Mouse (Mus musculus) mouse trophoblast stem cell (cell line): ENCODE measurements around the gene Cdyl.

ENCODE experiments used
- in situ Hi-C, 2 experiments: fragments of 300-500 bp; cut with MseI, MboI; formaldehyde crosslinking; loops; 2 replicates in 1 of 2; 3 replicates in 1 of 2; pipeline ENCODE4 v1.15.1; 2025

The Cdyl gene

DNA sequence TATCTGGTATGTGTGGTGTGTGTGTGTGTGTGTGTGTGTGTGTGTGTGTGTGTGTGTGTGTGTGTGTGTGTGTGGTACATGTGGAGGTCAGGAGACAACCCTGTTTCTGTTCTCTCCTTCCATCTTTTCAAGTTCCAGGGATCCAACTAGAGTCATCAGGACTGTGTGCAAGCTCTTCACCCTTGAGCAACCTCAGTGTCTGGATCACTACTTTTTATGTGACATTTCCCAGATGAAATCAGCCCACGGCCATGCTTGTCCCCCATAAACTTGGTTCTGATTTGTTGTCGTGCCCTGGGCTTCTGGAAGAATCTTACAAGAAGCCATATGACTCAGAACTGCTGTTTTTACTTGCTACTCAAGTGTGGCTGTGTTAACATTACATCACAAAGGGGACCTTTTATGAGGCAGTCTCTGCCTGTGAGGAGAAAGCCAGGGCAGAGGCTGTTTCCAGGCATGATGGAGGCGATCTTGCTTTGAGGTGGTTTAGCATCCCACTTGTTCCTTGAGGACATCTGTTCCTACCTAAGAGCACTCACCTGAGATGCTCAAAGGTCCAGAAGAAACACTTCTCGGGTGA, at the start of gene Cdyl:
TSS of gene Cdyl (plus strand) at position 428 of the 580 bp plus-strand sequence.
- in situ Hi-C loops: no loop called here

DNA sequence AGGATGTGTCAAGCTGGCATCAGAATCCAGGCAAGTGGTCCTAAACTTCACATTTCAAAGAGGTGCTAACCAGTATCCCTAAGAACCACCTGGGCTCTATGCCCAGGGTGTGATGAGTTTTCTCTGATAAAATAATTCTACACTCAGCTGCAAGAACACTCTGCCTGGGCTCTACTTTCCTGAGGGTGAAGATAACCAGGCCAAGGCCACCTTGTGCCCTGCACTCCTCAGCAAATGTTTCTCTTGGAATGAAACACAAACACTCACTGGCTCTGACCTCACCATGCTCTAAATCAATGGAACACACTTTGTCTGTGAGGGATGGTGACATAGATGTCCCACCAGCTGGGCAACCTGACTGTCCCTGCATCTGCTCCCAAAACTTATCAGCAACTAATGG, 48.9 kb upstream of the Cdyl start:
- in situ Hi-C loops: no loop called here

DNA sequence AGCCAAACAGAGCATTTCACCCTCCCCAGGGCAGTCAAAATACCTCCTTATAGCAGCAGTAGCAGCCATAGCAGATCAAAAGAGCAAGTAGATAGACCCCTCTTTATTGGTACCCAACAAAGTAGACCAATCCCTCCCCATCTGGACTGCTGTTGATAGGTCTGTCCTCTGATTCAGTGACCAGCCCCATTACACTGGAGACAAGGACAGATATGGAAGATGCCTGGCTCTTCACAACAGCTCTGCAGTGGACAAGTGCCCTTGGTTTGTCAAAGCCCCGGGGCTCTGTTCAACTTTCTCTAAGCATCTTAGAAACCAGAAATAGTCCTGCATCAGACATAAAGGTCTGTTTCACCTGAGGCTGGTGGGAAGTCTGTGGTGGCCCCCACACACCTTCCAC, 47.1 kb upstream of the Cdyl start:
- in situ Hi-C loops: no loop called here

DNA sequence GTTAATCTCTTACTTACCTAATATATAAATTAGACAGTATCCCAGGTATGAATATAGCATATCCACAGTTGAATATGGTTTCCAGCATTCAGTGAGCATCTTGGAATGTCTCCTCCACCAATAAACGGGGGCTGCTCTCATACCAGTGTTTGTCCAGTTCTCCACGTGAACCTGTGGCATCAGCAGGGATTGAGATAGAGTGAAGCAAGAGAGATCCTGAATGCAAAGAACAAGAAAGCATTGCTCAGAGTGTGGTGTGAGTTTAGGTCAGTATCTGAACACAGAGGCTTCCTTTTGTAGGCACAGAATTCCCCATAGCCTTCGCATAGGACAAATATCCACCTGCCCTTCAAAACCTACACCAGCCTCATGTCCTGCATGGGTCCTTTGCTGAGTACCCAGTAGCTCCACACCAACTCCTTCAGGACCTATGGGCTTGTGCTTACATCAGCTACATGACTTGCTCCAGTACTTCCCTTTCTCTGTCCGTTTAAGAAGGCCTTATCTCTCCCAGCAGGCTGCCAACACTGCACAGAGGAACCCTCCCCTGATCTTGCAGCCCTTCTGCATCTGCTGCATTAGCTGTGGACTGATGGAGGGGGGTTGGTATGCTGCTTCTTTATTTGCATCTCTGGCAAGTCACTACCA, 44.7 kb upstream of the Cdyl start:
- in situ Hi-C loops: no loop called here

DNA sequence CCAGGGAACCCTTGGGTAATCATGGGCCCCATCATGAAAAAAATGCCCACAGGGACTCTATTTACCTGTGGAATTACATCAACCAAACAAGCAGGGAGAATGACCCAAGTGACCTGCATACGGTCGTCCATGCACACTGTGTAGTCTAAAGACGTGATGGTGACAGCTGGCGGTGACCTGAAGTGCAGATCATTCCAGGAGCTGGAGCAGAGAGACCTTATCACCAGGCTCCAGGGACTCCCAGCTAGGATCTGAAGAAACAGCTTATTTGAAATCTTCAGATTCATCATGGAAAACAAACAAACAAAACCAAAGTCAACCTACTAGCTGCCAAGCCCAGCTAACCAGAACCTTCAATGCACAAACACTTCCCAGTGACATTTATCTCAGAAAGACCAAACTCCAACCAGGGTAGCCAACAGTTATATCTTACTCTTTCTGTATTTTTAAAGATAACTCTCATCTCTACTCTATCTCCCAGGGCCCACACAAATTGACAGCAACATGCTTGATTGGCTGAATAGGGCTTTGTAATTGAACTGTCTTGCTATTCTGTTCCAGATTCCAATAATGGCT, 43.0 kb upstream of the Cdyl start:
- in situ Hi-C loops: no loop called here

DNA sequence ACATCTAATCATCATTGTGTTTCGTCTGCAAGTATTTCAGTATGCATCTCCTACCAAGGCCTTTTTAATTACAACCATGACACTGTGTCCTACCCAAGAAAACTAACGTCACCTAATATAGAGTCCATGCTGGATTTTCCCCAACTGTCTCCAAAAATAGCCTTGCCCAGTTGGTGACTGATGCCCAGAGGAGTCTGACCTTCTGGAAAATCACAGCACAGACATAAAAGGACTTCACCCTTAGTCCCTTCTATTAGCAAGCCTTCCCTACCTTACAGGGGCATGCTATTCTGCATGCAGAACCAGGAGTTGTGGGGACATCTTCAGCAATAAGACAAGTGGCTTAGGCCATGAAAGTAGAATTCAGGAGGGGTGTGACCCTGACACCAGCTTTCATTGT, 40.3 kb upstream of the Cdyl start:
- in situ Hi-C loops: no loop called here

DNA sequence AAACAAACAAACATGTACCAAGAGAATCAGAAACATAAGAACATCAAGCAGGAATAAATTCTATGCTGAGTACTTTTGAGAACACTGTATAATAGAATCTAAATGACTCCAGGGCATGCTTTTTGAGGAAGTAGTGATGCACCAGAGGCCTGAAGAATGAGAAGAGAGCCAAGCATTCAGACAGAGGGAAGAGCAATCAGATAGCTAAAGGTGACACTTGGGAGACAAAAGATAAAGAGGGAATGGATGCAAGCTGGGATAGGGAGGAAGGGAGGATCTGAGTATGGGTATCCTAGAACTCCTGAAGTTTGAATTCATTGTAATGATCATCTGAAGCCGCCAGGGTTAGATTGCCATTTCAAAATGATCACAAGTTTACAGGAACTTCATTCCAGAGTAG, 38.9 kb upstream of the Cdyl start:
- in situ Hi-C loops: no loop called here

DNA sequence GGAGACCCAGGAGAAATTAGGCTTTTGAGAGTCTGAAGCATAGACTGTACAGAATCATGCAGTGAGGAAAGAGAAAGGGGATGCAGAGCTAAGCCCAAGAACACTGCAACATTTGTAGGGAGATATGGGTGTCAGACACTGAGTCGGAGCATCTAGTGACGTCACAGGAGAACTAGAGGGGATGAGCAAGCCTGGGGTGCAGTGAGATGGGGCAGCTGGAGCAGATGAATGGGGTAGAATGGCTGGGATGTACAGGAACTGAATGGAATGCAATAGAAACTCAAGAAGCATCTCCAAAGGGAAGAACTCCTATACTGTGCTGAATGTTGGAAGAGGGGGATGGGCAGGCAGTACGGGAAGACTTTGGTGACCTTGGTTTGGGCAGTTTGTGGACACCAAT, 34.8 kb upstream of the Cdyl start:
- in situ Hi-C loops: no loop called here

DNA sequence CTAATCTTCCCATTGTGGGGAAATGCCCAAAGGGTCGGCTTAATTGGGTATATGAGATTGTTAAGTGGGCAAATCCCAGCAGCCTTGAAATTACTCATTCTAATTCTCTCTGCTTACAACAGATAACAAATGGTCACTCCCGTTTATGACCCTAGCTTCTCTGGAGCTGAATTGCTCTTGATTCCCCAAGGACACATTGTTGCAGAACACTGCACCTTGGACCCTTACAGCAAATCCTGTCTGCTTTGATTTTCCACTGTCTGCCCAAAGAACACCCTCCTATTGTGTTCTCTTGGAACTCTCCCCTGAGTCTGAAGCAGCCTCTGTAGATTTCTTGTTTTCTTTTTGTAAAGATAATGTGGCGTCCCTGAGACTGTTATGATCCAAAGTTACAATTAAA, 34.1 kb upstream of the Cdyl start:
- in situ Hi-C loops: no loop called here

DNA sequence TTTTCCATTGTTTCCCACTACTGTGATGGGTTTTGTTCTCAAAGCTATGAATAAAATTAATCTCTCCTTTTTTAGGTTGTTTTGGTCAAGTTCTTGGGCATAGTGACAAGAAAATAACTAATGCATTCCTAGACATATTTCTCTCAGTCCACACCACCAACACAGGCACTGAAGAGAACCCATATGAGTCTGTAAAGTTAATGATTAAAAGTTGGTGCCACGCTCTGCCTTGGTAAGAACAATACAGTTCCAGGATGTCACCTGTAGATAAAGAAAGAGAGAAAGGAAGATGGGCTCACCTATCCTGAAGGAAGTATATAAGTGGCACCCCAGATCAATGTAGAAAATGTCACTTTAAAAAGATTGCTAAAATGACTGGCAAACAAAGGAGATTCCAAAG, 32.3 kb upstream of the Cdyl start:
- in situ Hi-C loops: no loop called here

DNA sequence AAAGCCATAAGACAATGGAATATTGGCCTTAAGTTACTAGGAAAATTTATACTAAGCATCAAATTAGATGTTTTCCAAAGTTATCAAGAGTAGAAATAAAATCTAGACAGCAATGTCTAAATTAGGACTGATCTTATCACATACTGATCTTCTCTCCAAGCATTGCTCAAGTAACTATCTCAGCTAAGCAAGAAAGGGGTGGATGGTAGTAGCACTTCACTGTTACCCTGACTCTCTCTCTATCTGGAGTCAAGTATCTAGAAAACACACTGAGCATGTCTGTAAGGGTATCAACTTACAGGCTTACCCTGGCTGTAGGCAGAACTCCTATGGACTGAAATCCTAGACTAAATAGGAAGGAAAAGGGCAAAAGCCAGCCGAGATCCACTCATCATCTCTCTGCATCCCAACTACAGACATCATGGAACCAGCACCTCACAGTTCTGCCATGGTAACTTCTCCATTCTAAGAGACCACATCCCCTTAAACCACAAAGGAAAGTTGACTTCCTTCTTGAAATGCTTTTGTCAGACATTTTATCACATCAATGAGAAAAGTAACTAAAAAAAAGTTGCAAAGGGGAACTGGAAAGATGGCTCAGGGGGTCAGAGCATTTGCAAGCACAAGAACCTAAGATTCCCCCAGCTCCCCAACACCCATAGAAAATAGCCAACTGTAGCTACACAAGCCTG, 12.4 kb upstream of the Cdyl start:
- in situ Hi-C loops: no loop called here

DNA sequence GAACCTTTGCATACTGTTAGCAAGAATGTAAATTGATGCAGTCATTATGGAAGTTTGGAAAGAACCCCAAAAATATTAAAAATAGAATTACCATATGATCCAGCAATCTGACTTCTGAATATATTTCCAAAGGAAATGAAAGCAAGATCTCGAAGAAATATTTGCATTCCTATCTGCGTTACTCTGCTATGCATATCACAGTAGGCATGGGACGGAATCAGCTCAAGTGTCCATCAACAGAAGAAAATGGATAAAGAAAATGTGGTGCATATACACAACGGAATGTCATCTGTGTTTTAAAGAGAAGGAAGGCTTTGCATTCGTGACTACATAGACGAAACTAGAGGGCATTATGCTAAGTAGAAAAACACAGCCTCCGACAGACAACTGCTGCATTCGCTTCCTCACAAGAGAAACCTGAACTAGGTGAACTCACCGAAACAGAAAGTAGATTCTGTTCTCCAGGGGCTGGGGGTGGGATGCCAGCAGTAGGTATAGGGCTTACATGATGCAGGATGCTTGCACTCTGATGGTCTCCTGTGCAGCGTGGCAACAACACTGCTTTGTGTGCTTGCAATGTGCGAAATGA, 9.3 kb upstream of the Cdyl start:
- in situ Hi-C loops: no loop called here

DNA sequence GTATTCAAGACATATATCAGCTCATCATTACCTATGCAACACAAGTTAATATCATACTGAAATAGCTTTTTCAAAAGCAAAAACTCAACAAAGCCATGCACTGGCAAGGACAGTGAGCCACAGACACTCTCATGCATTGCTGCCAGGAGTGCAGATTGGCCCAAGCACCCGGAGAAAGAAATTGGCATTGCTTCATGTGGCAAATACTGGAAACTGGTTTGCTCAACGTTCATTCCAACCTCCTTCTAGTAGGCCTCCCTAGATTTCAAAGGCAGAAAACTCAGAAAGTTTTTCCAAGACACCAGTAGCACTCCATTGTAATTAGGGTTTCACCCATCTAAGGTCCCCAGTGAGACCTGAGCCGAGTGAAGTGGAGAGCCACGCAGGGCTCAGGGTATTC, 6.8 kb upstream of the Cdyl start:
- in situ Hi-C loops: no loop called here

DNA sequence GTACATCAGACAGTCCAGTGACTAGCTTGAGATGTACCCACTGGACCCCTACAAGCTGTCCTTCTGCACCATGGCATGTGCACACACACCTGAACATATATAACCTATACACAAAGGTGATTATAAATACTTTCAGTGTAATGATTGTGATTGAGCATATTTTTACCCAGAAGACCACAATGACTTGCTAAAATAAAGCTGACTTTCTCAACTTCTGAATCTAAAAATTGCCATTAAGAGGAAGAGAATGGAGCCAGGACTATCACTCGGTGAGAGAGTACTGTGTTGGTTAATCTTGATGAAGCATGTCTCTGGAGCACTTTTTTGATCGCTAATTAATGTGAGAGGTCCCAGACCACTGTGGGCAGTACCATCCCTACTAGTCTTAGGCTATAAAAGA, 2.8 kb upstream of the Cdyl start:
- in situ Hi-C loops: no loop called here

DNA sequence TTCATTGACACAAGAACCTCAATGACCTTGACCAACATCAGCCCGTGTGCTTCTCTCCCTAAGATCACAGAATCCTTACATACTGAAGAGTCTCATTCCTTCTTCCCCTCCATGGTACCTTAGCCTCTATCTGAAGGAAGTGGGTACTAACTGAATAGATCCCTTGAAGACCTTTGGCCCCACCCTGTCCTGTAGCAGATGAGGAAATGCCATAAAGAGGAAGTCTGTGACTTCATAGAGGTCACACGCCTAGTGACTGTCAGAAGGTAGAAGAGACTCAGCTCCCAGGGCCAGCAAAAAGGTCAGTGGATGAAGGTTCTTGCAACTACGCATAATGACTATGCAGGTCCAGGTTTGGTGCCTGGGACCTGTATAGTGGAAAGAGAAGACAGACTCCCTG, 5.8 kb downstream of the Cdyl start:
- in situ Hi-C loops: no loop called here

DNA sequence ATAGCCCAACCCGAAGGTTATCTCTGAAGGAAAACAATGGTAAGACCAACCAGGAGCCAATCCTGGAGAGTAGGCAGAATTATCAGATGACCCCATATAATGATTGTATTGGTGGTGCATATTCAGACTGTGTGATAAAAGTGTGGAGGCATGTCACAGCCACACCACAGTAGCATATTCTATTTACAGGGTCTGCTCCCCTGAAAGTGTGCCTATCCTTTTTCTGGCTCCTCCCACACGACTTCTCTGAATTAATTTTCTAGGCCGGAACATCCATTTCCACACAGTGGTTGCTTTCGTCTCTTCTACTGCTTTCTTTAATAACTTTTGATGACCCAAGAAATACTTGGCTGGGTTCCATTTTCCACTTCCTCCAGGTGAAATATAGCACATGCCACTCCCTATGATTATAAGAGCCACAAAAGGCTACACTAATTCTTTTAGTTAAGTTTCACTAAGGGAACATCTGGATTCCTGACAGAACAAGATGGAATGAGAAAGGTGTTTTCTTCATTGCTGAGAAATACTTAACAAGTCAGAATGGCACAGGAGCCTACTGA, 10.4 kb downstream of the Cdyl start:
- in situ Hi-C loops: no loop called here

DNA sequence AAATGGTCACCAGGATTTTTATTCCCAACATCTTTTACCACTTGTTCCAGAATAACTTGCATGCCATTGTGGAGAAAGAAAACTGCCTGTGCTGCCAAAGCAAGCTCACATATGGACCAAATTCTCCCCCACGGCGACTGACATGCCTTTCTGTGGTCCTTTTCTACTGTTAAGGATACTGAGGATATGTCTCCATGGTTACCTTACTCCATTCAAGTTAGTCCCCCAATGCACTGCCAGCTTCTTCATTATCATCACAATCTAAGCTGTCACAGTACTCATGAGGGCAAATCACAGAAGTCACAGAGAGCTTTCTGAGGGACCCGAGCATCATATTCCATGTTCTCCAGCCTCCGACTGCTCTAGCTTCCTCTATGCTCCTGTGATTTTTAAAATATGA, 11.2 kb downstream of the Cdyl start:
- in situ Hi-C loops: no loop called here

DNA sequence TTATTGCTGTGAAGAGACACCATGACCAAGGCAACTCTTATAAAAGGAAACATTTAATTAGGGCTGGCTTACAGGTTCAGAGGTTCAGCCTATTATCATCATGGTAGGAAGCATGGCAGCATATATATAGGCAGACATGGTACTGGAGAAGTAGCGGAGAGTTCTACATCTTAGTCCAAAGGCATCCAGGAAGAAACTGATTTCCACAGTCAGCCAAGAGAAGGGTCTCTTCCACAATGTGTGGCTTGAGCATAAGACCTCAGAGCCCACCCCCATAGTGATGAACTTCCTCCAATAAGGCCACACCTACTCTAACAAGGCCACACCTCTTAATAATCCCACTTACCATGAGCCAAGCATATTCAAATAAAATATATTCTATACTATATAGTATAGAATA, 17.3 kb downstream of the Cdyl start:
- in situ Hi-C loops: no loop called here

DNA sequence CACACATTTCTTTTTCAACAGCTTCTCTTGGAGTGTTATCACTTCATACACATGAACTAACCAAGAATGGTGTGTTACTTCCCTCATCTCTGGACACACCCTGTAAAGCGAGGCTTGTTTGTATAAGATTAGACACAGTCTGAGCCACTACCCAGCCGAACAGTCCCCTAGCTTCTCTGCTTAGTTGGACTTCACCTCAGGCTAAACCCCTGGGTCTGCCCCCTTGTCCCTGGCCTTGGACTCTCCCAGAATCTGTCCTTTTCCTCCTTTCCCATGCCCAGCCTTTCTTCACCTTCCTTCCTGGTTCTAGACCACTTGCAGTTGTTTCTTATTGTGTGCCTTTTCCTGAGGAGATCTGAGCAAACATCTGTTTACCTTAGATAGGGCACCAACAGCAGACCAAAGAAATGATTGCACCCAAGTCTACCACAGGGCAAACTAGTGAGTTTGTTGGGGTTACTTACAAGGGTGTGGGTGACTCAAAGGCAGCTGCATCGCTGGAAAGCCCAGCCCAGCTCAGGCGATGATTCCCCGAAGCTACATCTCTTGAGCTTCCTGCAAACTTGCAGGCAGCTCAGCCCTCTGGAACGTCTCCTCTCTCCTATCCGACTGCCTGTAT, 17.9 kb downstream of the Cdyl start:
- in situ Hi-C loops: no loop called here

DNA sequence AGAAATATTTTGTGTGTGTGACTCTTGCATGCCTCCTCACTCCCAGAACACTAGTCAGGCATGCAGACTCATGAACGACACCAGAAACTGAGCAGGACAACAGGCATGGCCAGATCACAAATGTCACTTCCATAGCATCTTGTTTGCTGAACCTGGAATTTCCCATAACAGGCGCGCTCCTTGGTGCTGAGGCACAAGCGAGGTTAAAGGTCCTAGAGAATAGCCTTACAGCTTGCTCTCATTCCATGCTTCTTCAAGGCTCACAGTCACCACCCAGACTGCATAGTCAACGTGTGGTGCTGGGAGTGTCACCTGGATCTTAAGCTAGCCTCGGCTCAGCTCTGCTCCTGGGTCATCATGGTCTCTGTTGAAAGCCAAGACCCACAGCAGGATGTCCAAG, 19.1 kb downstream of the Cdyl start:
- in situ Hi-C loops: no loop called here

DNA sequence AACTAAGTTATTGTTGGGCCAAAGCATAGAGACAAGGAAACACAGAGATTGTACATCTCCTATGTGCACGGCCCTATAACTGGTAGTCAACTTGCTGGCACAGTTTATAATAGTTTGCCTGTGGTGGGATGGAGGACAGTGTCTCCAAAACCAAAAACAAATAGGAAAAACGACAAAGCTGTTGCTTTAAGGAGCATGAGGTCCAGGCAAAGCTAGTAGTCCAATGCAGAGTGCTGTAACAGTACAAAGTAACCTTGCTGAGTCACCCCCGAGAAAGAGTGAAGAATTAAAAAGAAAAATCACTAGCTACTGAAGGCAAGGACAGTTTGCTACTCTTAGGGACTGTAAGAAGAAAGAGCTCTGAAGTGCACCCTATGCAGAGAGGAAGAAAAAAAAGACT, 21.7 kb downstream of the Cdyl start:
- in situ Hi-C loops: no loop called here

DNA sequence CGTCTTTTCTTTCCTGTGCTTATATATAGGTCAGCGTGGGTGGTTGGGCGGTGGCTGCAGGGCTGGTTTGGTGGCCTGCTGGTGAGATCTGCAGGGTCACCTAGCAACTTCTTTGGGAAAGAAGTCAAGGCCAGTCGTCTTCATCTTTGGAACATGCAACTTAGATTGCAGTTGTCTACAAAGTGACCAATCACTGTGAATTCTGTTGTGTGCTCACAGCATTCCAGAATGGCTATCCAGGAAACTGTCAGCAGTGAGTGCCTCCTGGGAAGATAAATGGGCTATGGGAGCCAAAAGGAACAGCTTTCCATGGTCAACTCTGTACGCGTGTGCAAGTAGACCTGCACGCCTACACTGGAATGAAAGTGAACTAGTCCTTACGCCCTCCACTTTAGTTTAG, 26.6 kb downstream of the Cdyl start:
- in situ Hi-C loops: no loop called here
